9 mouse cellular contexts compared by ENCODE assay signal in the genomic region with DNA sequence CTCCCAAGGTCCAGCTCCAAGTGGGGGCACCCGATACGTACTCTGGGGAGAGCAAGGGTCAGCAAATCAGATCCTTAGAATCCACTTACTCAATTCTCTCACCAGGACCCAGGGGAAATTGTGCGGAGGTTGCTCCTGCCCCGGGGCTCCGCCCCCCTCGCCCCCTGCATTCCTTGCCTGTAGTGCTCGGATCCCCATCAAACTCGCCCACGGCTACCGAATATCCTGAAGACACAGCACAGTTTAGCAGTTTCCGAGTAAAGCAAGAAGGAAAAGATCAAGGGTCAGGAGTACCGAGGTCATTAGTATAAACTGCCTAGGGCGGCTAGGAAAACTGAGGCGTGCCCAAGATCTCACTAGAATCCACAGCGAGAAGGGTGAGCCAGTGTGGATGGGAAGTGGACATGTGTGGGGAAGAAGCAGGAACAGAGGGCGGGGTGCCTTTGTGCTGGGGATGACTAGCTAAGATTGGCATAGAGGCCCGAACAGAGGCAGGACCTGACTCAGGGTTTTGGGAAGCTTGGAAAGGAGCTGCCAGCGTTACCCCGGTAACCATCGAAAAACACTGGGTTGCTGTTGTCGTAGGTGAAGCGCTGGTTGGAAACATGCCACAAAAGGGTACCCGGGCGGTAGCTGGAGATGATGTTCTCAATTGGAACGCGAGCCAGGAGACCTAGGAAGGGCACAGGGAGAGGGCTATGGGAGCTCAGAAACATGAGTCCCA. TPM values are rescaled to one million over a fixed set of nuclear protein-coding genes. Genes with fewer than 3 reads are reported as not detected.
DNase-seq lines count a peak whose midpoint lies in the region; ATAC-seq and TF ChIP-seq lines count a peak whose summit lies in the region.
"Had no signal": no experiment of that assay in that cellular context is flagged by ENCODE, and none has a peak within 500 bp of the region (broad histone marks: within the 10 kb centered on the region; RNA-seq: fewer than 3 reads in every experiment).

No protein-coding gene starts in this region.

- no peaks in the 10 kb centered on the region for H3K36me3 ChIP-seq in liver, adult 2 months (ENCODE audit: control insufficient read depth, insufficient read depth, low read length)
- H3K36me3 ChIP-seq in forebrain, embryonic 13.5 days (ENCODE audit: poor library complexity, severe bottlenecking), result no peaks in the 10 kb centered on the region
- H3K36me3 ChIP-seq in heart, embryonic 16.5 days (ENCODE audit: control insufficient read depth, insufficient read depth), result no peaks in the 10 kb centered on the region
- no peaks in the 10 kb centered on the region for H3K36me3 ChIP-seq in liver, embryonic 13.5 days

- peak; percentile 87 for DNase-seq in liver, adult 2 months (ENCODE audit: extremely low read depth, low read depth, low spot score)
- no peak for DNase-seq in liver
- DNase-seq in kidney, postnatal 14 days, result peak; percentile 62
- no peak for DNase-seq in liver, embryonic 13.5 days
- peak; percentile 65 for DNase-seq in ovary, postnatal 36 days (ENCODE audit: low spot score)

- no peaks in the 10 kb centered on the region for H3K9me3 ChIP-seq in forebrain, embryonic 13.5 days (replicated peaks)
- H3K9me3 ChIP-seq in heart, embryonic 16.5 days (replicated peaks; ENCODE audit: control insufficient read depth, low read length), result no peaks in the 10 kb centered on the region
- no peaks in the 10 kb centered on the region for H3K9me3 ChIP-seq in liver, embryonic 13.5 days (replicated peaks)

- H3K27me3 ChIP-seq in liver, adult 2 months (ENCODE audit: control insufficient read depth, insufficient read depth, low read length), result no peaks in the 10 kb centered on the region
- peaks cover 3% of the 10 kb centered on the region; the same call in 1 of the 2 replicates for H3K27me3 ChIP-seq in forebrain, embryonic 13.5 days
- no peaks in the 10 kb centered on the region for H3K27me3 ChIP-seq in heart, embryonic 16.5 days (ENCODE audit: control insufficient read depth, insufficient read depth, low read length)
- 0 out of 2 replicates have a peak, but pooled peaks cover 2% of the 10 kb centered on the region for H3K27me3 ChIP-seq in liver, embryonic 13.5 days

- H3K4me1 ChIP-seq in liver, adult 2 months (ENCODE audit: control insufficient read depth, insufficient read depth, low read length), result peaks cover 10% of the 10 kb centered on the region
- peaks cover 27% of the 10 kb centered on the region for H3K4me1 ChIP-seq in forebrain, embryonic 13.5 days
- H3K4me1 ChIP-seq in heart, embryonic 16.5 days (ENCODE audit: control insufficient read depth, insufficient read depth, low read length), result peaks cover 16% of the 10 kb centered on the region
- peaks cover 76% of the 10 kb centered on the region for H3K4me1 ChIP-seq in liver, embryonic 13.5 days (replicated peaks)

- 12% methylated on average over 26 of the region's 26 CpGs for WGBS in liver, adult 2 months
- WGBS in forebrain, embryonic 13.5 days, result 6% methylated on average over 26 of the region's 26 CpGs
- WGBS in heart, embryonic 16.5 days, result 24% methylated on average over 26 of the region's 26 CpGs
- WGBS in liver, embryonic 13.5 days (ENCODE audit: insufficient replicate concordance), result 74% methylated on average over 26 of the region's 26 CpGs

- H3K4me2 ChIP-seq in forebrain, embryonic 13.5 days, result peak overlapping the region; percentile 66
- peak overlapping the region; percentile 34 for H3K4me2 ChIP-seq in heart, embryonic 16.5 days (ENCODE audit: low read depth, low read length)
- 0 out of 2 replicates have a peak overlapping the region, but pooled peaks have one; percentile 94 for H3K4me2 ChIP-seq in liver, embryonic 13.5 days

- no peaks in the 10 kb centered on the region for H3K79me2 ChIP-seq in liver, adult 2 months (ENCODE audit: control insufficient read depth, insufficient read depth, low read length)

- TF ChIP-seq CTCF in liver, adult 2 months (IDR thresholded peaks at IDR 0.05; ENCODE audit: low read depth, low read length), result no peak

- ATAC-seq in forebrain, embryonic 13.5 days, result peak; percentile 29
- no peak for ATAC-seq in heart, embryonic 16.5 days (replicated peaks; ENCODE audit: extremely low read depth, insufficient read depth, low FRiP score)
- ATAC-seq in liver, embryonic 13.5 days (ENCODE audit: low read depth), result no peak
- ATAC-seq in megakaryocyte-erythroid progenitor cell, adult 5-6 weeks (replicated peaks; ENCODE audit: low FRiP score, low TSS enrichment, poor library complexity, severe bottlenecking), result no peak

- TF ChIP-seq POLR2A in liver, adult 2 months (IDR thresholded peaks at IDR 0.05; ENCODE audit: extremely low read depth, insufficient read depth, low read length), result no peak

- H3K27ac ChIP-seq in liver, adult 2 months (replicated peaks; ENCODE audit: insufficient read depth, low read depth, low read length), result no peak overlapping the region; the same call in 1 of the 2 replicates
- H3K27ac ChIP-seq in forebrain, embryonic 13.5 days, result 0 out of 2 replicates have a peak overlapping the region, but pooled peaks have one; percentile 15
- peak overlapping the region; percentile 59; the same call in 1 of the 2 replicates for H3K27ac ChIP-seq in heart, embryonic 16.5 days (ENCODE audit: low read length)
- no peak overlapping the region for H3K27ac ChIP-seq in liver, embryonic 13.5 days

- H3K9ac ChIP-seq in liver, adult 2 months (ENCODE audit: low read depth, low read length), result peak overlapping the region; percentile 28
- H3K9ac ChIP-seq in forebrain, embryonic 13.5 days, result no peak overlapping the region
- H3K9ac ChIP-seq in heart, embryonic 16.5 days (ENCODE audit: low read length), result peak overlapping the region; percentile 7; the same call in 1 of the 2 replicates
- H3K9ac ChIP-seq in liver, embryonic 13.5 days, result no peak overlapping the region

- no peak overlapping the region for H3K4me3 ChIP-seq in liver, adult 2 months (ENCODE audit: insufficient read depth, low read depth, low read length)
- H3K4me3 ChIP-seq in forebrain, embryonic 13.5 days, result no peak overlapping the region
- no peak overlapping the region for H3K4me3 ChIP-seq in heart, embryonic 16.5 days (ENCODE audit: low read length)
- H3K4me3 ChIP-seq in liver, embryonic 13.5 days (replicated peaks), result no peak overlapping the region

RNA-seq across cellular contexts. Expression of a gene that starts 4.0 kb away (rescaled TPM):
- 1.6 and 2.5 TPM in 2 replicates for total RNA-seq in liver, adult 2 months (2014; rRNA removed)
- 4.3 and 7.1 TPM in 2 replicates for polyA plus RNA-seq in liver, adult 2 months (2012; rRNA removed)
- 2.9 and 3.8 TPM in 2 replicates for polyA plus RNA-seq in forebrain, embryonic 13.5 days (2015; fragmentation: Nextera tagmentation; extraction: Ambion mirVana)
- polyA plus RNA-seq in heart, embryonic 16.5 days (2015; fragmentation: Nextera tagmentation; extraction: Ambion mirVana), result 6.5 and 6.6 TPM in 2 replicates
- 41.8 and 45.1 TPM in 2 replicates for polyA plus RNA-seq in liver, embryonic 13.5 days (2015; fragmentation: Nextera tagmentation; extraction: Ambion mirVana)
- total RNA-seq in megakaryocyte-erythroid progenitor cell, adult 5-6 weeks (2014; fragmentation: Nextera tagmentation), result 27.7 and 30.8 TPM in 2 replicates
- total RNA-seq in megakaryocyte-erythroid progenitor cell, adult 5-6 weeks (2017), result 26.5 and 73.4 TPM in 2 replicates

RNA-seq across cellular contexts. Expression of a gene that starts 18.4 kb away (rescaled TPM):
- 0.81 and 1.0 TPM in 2 replicates for total RNA-seq in liver, adult 2 months (2014; rRNA removed)
- polyA plus RNA-seq in liver, adult 2 months (2012; rRNA removed), result 1.4 and 1.8 TPM in 2 replicates
- 8.5 and 9.3 TPM in 2 replicates for polyA plus RNA-seq in forebrain, embryonic 13.5 days (2015; fragmentation: Nextera tagmentation; extraction: Ambion mirVana)
- polyA plus RNA-seq in heart, embryonic 16.5 days (2015; fragmentation: Nextera tagmentation; extraction: Ambion mirVana), result 3.0 and 3.9 TPM in 2 replicates
- 0.25 and 0.41 TPM in 2 replicates for polyA plus RNA-seq in liver, embryonic 13.5 days (2015; fragmentation: Nextera tagmentation; extraction: Ambion mirVana)
- total RNA-seq in megakaryocyte-erythroid progenitor cell, adult 5-6 weeks (2014; fragmentation: Nextera tagmentation), result 0.82 TPM in 1 of 2 replicates, not detected in the other
- total RNA-seq in megakaryocyte-erythroid progenitor cell, adult 5-6 weeks (2017), result 0.28 TPM in 1 of 2 replicates, not detected in the other
- total RNA-seq: CH12.LX had no signal

RNA-seq across cellular contexts. Expression of a gene that starts 35.8 kb away (rescaled TPM):
- 53.7 and 88.7 TPM in 2 replicates for total RNA-seq in liver, adult 2 months (2014; rRNA removed)
- polyA plus RNA-seq in liver, adult 2 months (2012; rRNA removed), result 155 and 176 TPM in 2 replicates
- polyA plus RNA-seq in forebrain, embryonic 13.5 days (2015; fragmentation: Nextera tagmentation; extraction: Ambion mirVana), result 49.5 and 53.9 TPM in 2 replicates
- 215 and 234 TPM in 2 replicates for polyA plus RNA-seq in heart, embryonic 16.5 days (2015; fragmentation: Nextera tagmentation; extraction: Ambion mirVana)
- 59.5 and 63.3 TPM in 2 replicates for polyA plus RNA-seq in liver, embryonic 13.5 days (2015; fragmentation: Nextera tagmentation; extraction: Ambion mirVana)
- total RNA-seq in megakaryocyte-erythroid progenitor cell, adult 5-6 weeks (2014; fragmentation: Nextera tagmentation), result 16.1 and 17.8 TPM in 2 replicates
- total RNA-seq in megakaryocyte-erythroid progenitor cell, adult 5-6 weeks (2017), result 5.4 and 14.2 TPM in 2 replicates

RNA-seq across cellular contexts. Expression of a gene that starts 58.1 kb away (rescaled TPM):
- 181 and 243 TPM in 2 replicates for total RNA-seq in liver, adult 2 months (2014; rRNA removed)
- polyA plus RNA-seq in liver, adult 2 months (2012; rRNA removed), result 1,099 and 1,182 TPM in 2 replicates
- polyA plus RNA-seq in forebrain, embryonic 13.5 days (2015; fragmentation: Nextera tagmentation; extraction: Ambion mirVana), result 157 and 159 TPM in 2 replicates
- 308 and 331 TPM in 2 replicates for polyA plus RNA-seq in heart, embryonic 16.5 days (2015; fragmentation: Nextera tagmentation; extraction: Ambion mirVana)
- 388 and 390 TPM in 2 replicates for polyA plus RNA-seq in liver, embryonic 13.5 days (2015; fragmentation: Nextera tagmentation; extraction: Ambion mirVana)
- total RNA-seq in megakaryocyte-erythroid progenitor cell, adult 5-6 weeks (2014; fragmentation: Nextera tagmentation), result 115 and 148 TPM in 2 replicates
- total RNA-seq in megakaryocyte-erythroid progenitor cell, adult 5-6 weeks (2017), result 43.8 and 55.9 TPM in 2 replicates

Comparison
In these comparisons a context has a peak if more than half of its experiments do, and no peak if none do; other contexts are left out.
1. DNase-seq: peak in liver, adult 2 months (single experiment), kidney, postnatal 14 days (single experiment) and ovary, postnatal 36 days (single experiment); none in liver (single experiment) and liver, embryonic 13.5 days (single experiment).
2. H3K9ac ChIP-seq: peak in liver, adult 2 months (single experiment) and heart, embryonic 16.5 days (single experiment); none in forebrain, embryonic 13.5 days (single experiment) and liver, embryonic 13.5 days (single experiment).
3. H3K27ac ChIP-seq: peak in forebrain, embryonic 13.5 days (single experiment) and heart, embryonic 16.5 days (single experiment); none in liver, adult 2 months (single experiment) and liver, embryonic 13.5 days (single experiment).
4. H3K4me2 ChIP-seq: peak in every context shown above with its lines; median percentile 94 in liver, embryonic 13.5 days; 66 in forebrain, embryonic 13.5 days; 34 in heart, embryonic 16.5 days.